Mouse (Mus musculus) bone marrow, adult 2 months (tissue): ENCODE results near the gene Gm28035.

Source experiments
- CTCF ChIP-seq: fragments of 200-500 bp; IDR thresholded peaks from 2 replicates; pipeline ENCODE4 v1.5.1; 2011; ENCODE audit warnings: low read length, control low read depth; ENCODE audit not compliant: control insufficient read depth, insufficient read depth
- POLR2A ChIP-seq: fragments of 200-500 bp; IDR thresholded peaks from 2 replicates; pipeline ENCODE4 v1.6.1; 2011; ENCODE audit warnings: low read depth, mild to moderate bottlenecking, control low read depth, low read length, borderline replicate concordance; ENCODE audit not compliant: control insufficient read depth

GRCm38 (mm10) chr2:30205629-30206357 is 34.6 kb upstream of the Gm28035 start, which contains the start of gene Kyat1:
- TF ChIP-seq CTCF (no peak), POLR2A (peak; percentile 70; the same call in 1 of the 2 replicates)
